ENCODE assay signal across 9 mouse cellular contexts in genomic region chr1:181009754-181010153, GRCm38 (mm10). TPM values are rescaled to one million over a fixed set of nuclear protein-coding genes. Genes with fewer than 3 reads are reported as not detected.
DNase-seq lines count a peak whose midpoint lies in the region; ATAC-seq and TF ChIP-seq lines count a peak whose summit lies in the region.
"Had no signal": no experiment of that assay in that cellular context is flagged by ENCODE, and none has a peak within 500 bp of the region (broad histone marks: within the 10 kb centered on the region; RNA-seq: fewer than 3 reads in every experiment).

No protein-coding gene starts in this region.

- H3K4me3 ChIP-seq in embryonic fibroblast, embryonic 13.5 days (ENCODE audit: insufficient read depth, low read length): no peak overlapping the region
- H3K4me3 ChIP-seq in myocyte: no peak overlapping the region
- H3K4me3 ChIP-seq: limb, embryonic 12.5 days had no signal

- CTCF ChIA-PET in Patski (lab: Charles Lee): interaction anchor here (1.7 kb wide), 1 partner anchor 18 kb away, joined by 6 read pairs; no protein-coding TSS in a partner anchor

- H3K27me3 ChIP-seq in Patski (no peaks in the 10 kb centered on the region), myocyte (ENCODE audit: control insufficient read depth, insufficient read depth, insufficient read length) (no peaks in the 10 kb centered on the region)

- DNase-seq in 3T3-L1 (ENCODE audit: low read depth, low spot score) (peak; percentile 99), Patski (ENCODE audit: low read depth, low spot score) (peak; percentile 70)
- peak; percentile 83 for DNase-seq in heart, postnatal 4 days
- DNase-seq in embryo, embryonic 10 days (ENCODE audit: low spot score): no peak
- DNase-seq in layer of hippocampus, postnatal 14 days (ENCODE audit: low spot score in 2 of 2): no peak
- no peak for DNase-seq in spleen, adult 12 weeks (ENCODE audit: low spot score)

- ATAC-seq in Patski: peak; percentile 74

- peak; percentile 26; the same call in 1 of the 2 replicates for TF ChIP-seq POLR2A in embryonic fibroblast, embryonic 13.5 days (IDR thresholded peaks at IDR 0.05; ENCODE audit: low read depth, low read length)
- no peak for TF ChIP-seq POLR2A in myocyte (IDR thresholded peaks at IDR 0.05; ENCODE audit: insufficient read length, low read depth)

- H3K4me2 ChIP-seq in myocyte (ENCODE audit: low read depth): peak overlapping the region; percentile 38
- H3K4me2 ChIP-seq: limb, embryonic 12.5 days had no signal

- peak overlapping the region; percentile 48 for H3K27ac ChIP-seq in embryonic fibroblast, embryonic 13.5 days (ENCODE audit: insufficient read depth, low read length)
- H3K27ac ChIP-seq: limb, embryonic 12.5 days had no signal

- peaks cover 14% of the 10 kb centered on the region for H3K4me1 ChIP-seq in embryonic fibroblast, embryonic 13.5 days (ENCODE audit: control insufficient read depth, insufficient read depth, low read length)
- H3K4me1 ChIP-seq: limb, embryonic 12.5 days had no signal

- POLR2A ChIA-PET in Patski (lab: Charles Lee): no interaction called here

- in situ Hi-C loops in Patski (cut with MboI; ENCODE audit: low pct_unique_long_range_greater_than_20kb): no loop called here

- no peaks in the 10 kb centered on the region for H3K79me2 ChIP-seq in myocyte (ENCODE audit: control insufficient read depth, insufficient read depth)

- no peak for TF ChIP-seq CTCF in Patski (IDR thresholded peaks at IDR 0.05)
- no peak for TF ChIP-seq CTCF in embryonic fibroblast, embryonic 13.5 days (IDR thresholded peaks at IDR 0.05; ENCODE audit: borderline replicate concordance, insufficient read depth, low read length)

- H3K36me3 ChIP-seq in myocyte (ENCODE audit: control insufficient read depth, insufficient read depth): no peaks in the 10 kb centered on the region
- H3K36me3 ChIP-seq: limb, embryonic 12.5 days had no signal

- no peak overlapping the region for H3ac ChIP-seq in myocyte (ENCODE audit: control insufficient read depth, insufficient read length)

TF ChIP-seq in myocyte, 11 proteins besides CTCF, POLR2A, EP300 and RAD21:
- TF ChIP-seq TCF3 (IDR thresholded peaks at IDR 0.05; ENCODE audit: insufficient read length, low read depth) (no peak), E2F4 (IDR thresholded peaks at IDR 0.05; ENCODE audit: insufficient read depth) (no peak), MAX (IDR thresholded peaks at IDR 0.05; ENCODE audit: low read depth) (no peak), POLR2AphosphoS2 (IDR thresholded peaks at IDR 0.05; ENCODE audit: insufficient read length, low read depth) (no peak), USF1 (IDR thresholded peaks at IDR 0.05; ENCODE audit: low read depth) (no peak), MYOD1 (IDR thresholded peaks at IDR 0.05; ENCODE audit: control insufficient read depth in 1 of 3, insufficient read length in 2 of 3, low read depth in 2 of 3) (no peak)

RNA-seq across cellular contexts. Expression of gene Ephx1, which starts 10.9 kb away (rescaled TPM):
- polyA plus RNA-seq in Patski (2021): 10.9 TPM
- 156 and 205 TPM in 2 replicates for polyA plus RNA-seq in embryonic fibroblast, embryonic 13.5 days (2011; ENCODE audit: insufficient read length, low read depth, missing spikeins)
- 10 to 100 TPM; 11.6 to 13.8 TPM for total RNA-seq in heart, postnatal 4 days (2021)
- polyA plus RNA-seq in myocyte (2012; fragmentation: generic; extraction: Trizol): 116 TPM
- 10 to 100 TPM; 19.7 to 28.3 TPM for total RNA-seq in layer of hippocampus, postnatal 14 days (2021)

RNA-seq across cellular contexts. Expression of gene 9130409I23Rik, which starts 41.3 kb away (rescaled TPM):
- polyA plus RNA-seq in Patski (2021) (0.03 TPM), myocyte (2012; fragmentation: generic; extraction: Trizol) (not detected)
- polyA plus RNA-seq in embryonic fibroblast, embryonic 13.5 days (2011; ENCODE audit: insufficient read length, low read depth, missing spikeins): not detected in 2 replicates
- total RNA-seq in heart, postnatal 4 days (2021): not detected
- not detected for total RNA-seq in layer of hippocampus, postnatal 14 days (2021)
- polyA plus RNA-seq: limb, embryonic 12.5 days had no signal

Comparison
In these comparisons a context has a peak if more than half of its experiments do, and no peak if none do; other contexts are left out.
1. DNase-seq: peak in 3T3-L1 (single experiment), Patski (single experiment) and heart, postnatal 4 days (single experiment); none in embryo, embryonic 10 days (single experiment), layer of hippocampus, postnatal 14 days (0 of 2) and spleen, adult 12 weeks (single experiment).